8 mouse cellular contexts compared by ENCODE assay signal in genomic region chr1:152400556-152401540, GRCm38 (mm10). TPM values are rescaled to one million over a fixed set of nuclear protein-coding genes. Genes with fewer than 3 reads are reported as not detected.
DNase-seq lines count a peak whose midpoint lies in the region; ATAC-seq and TF ChIP-seq lines count a peak whose summit lies in the region.

No protein-coding gene starts in this region.

- no peak for DNase-seq in lung, postnatal 14 days
- DNase-seq in midbrain, embryonic 14.5 days = peak; percentile 35
- no peak for DNase-seq in spleen, postnatal 14 days (ENCODE audit: low spot score in 2 of 2)
- DNase-seq in yolk sac, embryonic 10.5 days (ENCODE audit: low spot score) = no peak
- no peak for DNase-seq in cerebellum, postnatal 14 days

- H3K4me3 ChIP-seq in lung, embryonic 15.5 days = peak overlapping the region; percentile 65
- peak overlapping the region; percentile 65 for H3K4me3 ChIP-seq in forebrain, embryonic 12.5 days (replicated peaks)
- H3K4me3 ChIP-seq in intestine, postnatal 0 days (ENCODE audit: low read depth, low read length) = peak overlapping the region; percentile 59
- peak overlapping the region; percentile 62 for H3K4me3 ChIP-seq in midbrain, embryonic 14.5 days (replicated peaks; ENCODE audit: low read depth, low read length)

- ATAC-seq in lung, embryonic 15.5 days (ENCODE audit: borderline replicate concordance, extremely low read depth, low FRiP score, low TSS enrichment) = no peak
- peak; percentile 62; the same call in 1 of the 2 replicates for ATAC-seq in forebrain, embryonic 12.5 days (ENCODE audit: low FRiP score)
- no peak for ATAC-seq in intestine, postnatal 0 days
- ATAC-seq in midbrain, embryonic 14.5 days (ENCODE audit: low FRiP score, low TSS enrichment) = no peak; the same call in 1 of the 2 replicates

- H3K9me3 ChIP-seq in lung, embryonic 15.5 days = no peaks in the 10 kb centered on the region
- H3K9me3 ChIP-seq in forebrain, embryonic 12.5 days = no peaks in the 10 kb centered on the region
- H3K9me3 ChIP-seq in intestine, postnatal 0 days (ENCODE audit: control insufficient read depth) = no peaks in the 10 kb centered on the region
- no peaks in the 10 kb centered on the region for H3K9me3 ChIP-seq in midbrain, embryonic 14.5 days (ENCODE audit: control insufficient read depth, low read length)

- TF ChIP-seq CTCF in intestine, postnatal 0 days (IDR thresholded peaks at IDR 0.05; ENCODE audit: low read depth) = no peak

- no peaks in the 10 kb centered on the region for H3K36me3 ChIP-seq in lung, embryonic 15.5 days
- H3K36me3 ChIP-seq in forebrain, embryonic 12.5 days (replicated peaks) = no peaks in the 10 kb centered on the region
- no peaks in the 10 kb centered on the region for H3K36me3 ChIP-seq in intestine, postnatal 0 days (ENCODE audit: control insufficient read depth, insufficient read depth)
- no peaks in the 10 kb centered on the region for H3K36me3 ChIP-seq in midbrain, embryonic 14.5 days (ENCODE audit: control insufficient read depth, insufficient read depth, low read length)

- no peak overlapping the region for H3K27ac ChIP-seq in lung, embryonic 15.5 days
- no peak overlapping the region for H3K27ac ChIP-seq in forebrain, embryonic 12.5 days
- no peak overlapping the region for H3K27ac ChIP-seq in intestine, postnatal 0 days (ENCODE audit: low read depth, low read length)
- H3K27ac ChIP-seq in midbrain, embryonic 14.5 days (replicated peaks; ENCODE audit: low read depth, low read length) = no peak overlapping the region

- peaks cover 16% of the 10 kb centered on the region for H3K4me1 ChIP-seq in lung, embryonic 15.5 days
- H3K4me1 ChIP-seq in forebrain, embryonic 12.5 days = peaks cover 16% of the 10 kb centered on the region
- no peaks in the 10 kb centered on the region for H3K4me1 ChIP-seq in intestine, postnatal 0 days (replicated peaks; ENCODE audit: control insufficient read depth, insufficient read depth, low read length)
- 0 out of 2 replicates have a peak, but pooled peaks cover 2% of the 10 kb centered on the region for H3K4me1 ChIP-seq in midbrain, embryonic 14.5 days (ENCODE audit: control insufficient read depth, insufficient read depth, low read length)

- peak overlapping the region; percentile 51 for H3K9ac ChIP-seq in lung, embryonic 15.5 days
- peak overlapping the region; percentile 71 for H3K9ac ChIP-seq in forebrain, embryonic 12.5 days
- no peak overlapping the region for H3K9ac ChIP-seq in intestine, postnatal 0 days (ENCODE audit: low read depth, low read length)
- peak overlapping the region; percentile 68 for H3K9ac ChIP-seq in midbrain, embryonic 14.5 days (replicated peaks; ENCODE audit: low read length)

- 15% methylated on average over 14 of the region's 14 CpGs for WGBS in lung, embryonic 15.5 days
- WGBS in forebrain, embryonic 12.5 days = 12% methylated on average over 14 of the region's 14 CpGs
- 21% methylated on average over 14 of the region's 14 CpGs for WGBS in intestine, postnatal 0 days
- WGBS in midbrain, embryonic 14.5 days = 16% methylated on average over 14 of the region's 14 CpGs

- H3K27me3 ChIP-seq in lung, embryonic 15.5 days = peaks cover 35% of the 10 kb centered on the region
- peaks cover 24% of the 10 kb centered on the region for H3K27me3 ChIP-seq in forebrain, embryonic 12.5 days
- H3K27me3 ChIP-seq in intestine, postnatal 0 days (replicated peaks; ENCODE audit: control insufficient read depth, insufficient read depth, low read length) = peaks cover 12% of the 10 kb centered on the region; the same call in 1 of the 2 replicates
- peaks cover 10% of the 10 kb centered on the region for H3K27me3 ChIP-seq in midbrain, embryonic 14.5 days (ENCODE audit: control insufficient read depth, insufficient read depth, low read length)

- H3K4me2 ChIP-seq in lung, embryonic 15.5 days = peak overlapping the region; percentile 99
- peak overlapping the region; percentile 96 for H3K4me2 ChIP-seq in forebrain, embryonic 12.5 days
- H3K4me2 ChIP-seq in intestine, postnatal 0 days (replicated peaks; ENCODE audit: low read depth) = peak overlapping the region; percentile 95
- H3K4me2 ChIP-seq in midbrain, embryonic 14.5 days (ENCODE audit: low read length) = peak overlapping the region; percentile 95

RNA-seq across cellular contexts. Expression of gene Colgalt2, which starts 1.2 kb away (rescaled TPM):
- polyA plus RNA-seq in lung, embryonic 15.5 days (2015; fragmentation: Nextera tagmentation; extraction: Ambion mirVana) = 1.0 and 1.2 TPM in 2 replicates
- 1.5 and 2.1 TPM in 2 replicates for polyA plus RNA-seq in forebrain, embryonic 12.5 days (2016; fragmentation: Nextera tagmentation; extraction: Ambion mirVana)
- 0.44 and 0.56 TPM in 2 replicates for polyA plus RNA-seq in intestine, postnatal 0 days (2015; fragmentation: Nextera tagmentation; extraction: Ambion mirVana)
- polyA plus RNA-seq in midbrain, embryonic 14.5 days (2014; fragmentation: Nextera tagmentation; extraction: Ambion mirVana) = 4.0 and 4.2 TPM in 2 replicates

RNA-seq across cellular contexts. Expression of gene Tsen15, which starts 14.4 kb away (rescaled TPM):
- 80.2 and 82.4 TPM in 2 replicates for polyA plus RNA-seq in lung, embryonic 15.5 days (2015; fragmentation: Nextera tagmentation; extraction: Ambion mirVana)
- polyA plus RNA-seq in forebrain, embryonic 12.5 days (2016; fragmentation: Nextera tagmentation; extraction: Ambion mirVana) = 52.0 and 57.4 TPM in 2 replicates
- polyA plus RNA-seq in intestine, postnatal 0 days (2015; fragmentation: Nextera tagmentation; extraction: Ambion mirVana) = 24.6 and 26.6 TPM in 2 replicates
- polyA plus RNA-seq in midbrain, embryonic 14.5 days (2014; fragmentation: Nextera tagmentation; extraction: Ambion mirVana) = 31.4 and 36.4 TPM in 2 replicates
